Mouse (Mus musculus) skeletal muscle tissue, adult 2 months (tissue): ENCODE measurements at regions not wholly inside any gene's neighbourhood (a gene's known extent, or its start where the extent isn't known, plus 50 kb on each side); places are given as distances from the start of the nearest gene placed in this dataset.
A peak's percentile ranks its signal among the peaks of the same experiment; 100 is the strongest.

Source experiments
- DNase-seq: peaks from one replicate; pipeline ENCODE4 v3.0.0-alpha.2; 2012; ENCODE audit warnings: low read depth, low spot score

- DNase-seq: peak; percentile 11
These were observed 153.2 kb upstream of the Cypt2 start for GRCm38 (mm10) chrX:105346420-105346819.

GRCm38 (mm10) chrX:105366284-105366683 lies 133.3 kb upstream of the Cypt2 start:
- DNase-seq: no peak

GRCm38 (mm10) chrX:105367979-105368378 lies 131.6 kb upstream of the Cypt2 start:
- DNase-seq: no peak

- no peak for DNase-seq
These were observed 109.1 kb upstream of the Cypt2 start for GRCm38 (mm10) chrX:105390506-105390905.

- no peak for DNase-seq
These were observed 108.5 kb upstream of the Cypt2 start for GRCm38 (mm10) chrX:105391029-105391428.

- no peak for DNase-seq
These were observed 107.7 kb upstream of the Cypt2 start for GRCm38 (mm10) chrX:105391680-105392462.

GRCm38 (mm10) chrX:105393259-105393658 lies 106.3 kb upstream of the Cypt2 start:
- DNase-seq: peak; percentile 2

- peak; percentile 18 for DNase-seq
These were observed 86.2 kb upstream of the Cypt2 start for GRCm38 (mm10) chrX:105413351-105413750.

GRCm38 (mm10) chrX:105420976-105421375 lies 78.6 kb upstream of the Cypt2 start:
- peak; percentile 7 for DNase-seq
